Mouse (Mus musculus) embryo, embryonic 9.5 days (tissue): ENCODE results near the gene Cpm.
A peak's percentile ranks its signal among the peaks of the same experiment; 100 is the strongest.
"Not testable (repeated sequence)": the region's sequence is repeated elsewhere in the genome, so short reads cannot be mapped to it uniquely, and the experiment has no call there.

Source experiments
- DNase-seq: peaks from one replicate; pipeline ENCODE4 v3.0.0-alpha.2; 2017; ENCODE audit errors: extremely low spot score

Gene Cpm

DNA sequence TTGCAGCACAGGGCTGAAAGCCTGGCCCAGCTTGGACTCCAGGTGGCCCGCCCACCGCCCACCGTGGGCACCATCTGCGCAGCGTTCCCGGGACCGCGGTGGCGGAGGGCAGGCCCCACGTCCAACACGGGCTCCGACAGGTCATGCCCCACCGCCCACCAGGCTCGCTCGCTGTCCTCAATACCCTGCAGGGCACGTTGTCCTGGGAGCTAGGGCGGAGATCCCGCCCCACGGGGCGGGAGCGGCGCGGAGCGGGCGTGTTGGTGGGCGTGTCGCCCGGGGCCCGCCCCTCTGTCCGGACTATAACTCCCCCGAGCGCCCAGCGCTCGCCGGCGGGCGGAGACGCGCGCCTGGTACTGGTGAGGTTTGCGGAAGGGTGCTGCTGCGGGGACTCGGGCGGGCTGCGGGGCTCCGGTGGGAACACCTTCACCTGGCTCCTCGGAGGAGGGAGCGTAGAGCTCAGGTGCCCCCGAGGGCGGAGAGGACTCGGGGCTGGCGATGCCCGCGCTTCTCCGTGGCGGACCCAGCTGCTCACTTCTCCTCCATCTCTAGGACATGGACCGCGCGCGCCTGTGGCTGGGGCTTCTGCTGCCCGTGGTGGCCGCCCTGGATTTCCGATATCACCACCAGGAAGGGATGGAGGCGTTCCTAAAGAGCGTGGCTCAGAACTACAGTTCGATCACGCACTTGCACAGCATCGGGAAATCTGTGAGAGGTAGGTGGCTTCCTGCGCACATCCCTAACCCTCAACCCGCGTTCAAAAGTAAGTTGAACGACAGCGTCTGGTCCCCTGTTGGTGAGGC lies at the start of gene Cpm:
Gene Cpm, plus strand, starts transcription at position 332 of the 803 bp plus-strand sequence.
- DNase-seq = peak; percentile 87

DNA sequence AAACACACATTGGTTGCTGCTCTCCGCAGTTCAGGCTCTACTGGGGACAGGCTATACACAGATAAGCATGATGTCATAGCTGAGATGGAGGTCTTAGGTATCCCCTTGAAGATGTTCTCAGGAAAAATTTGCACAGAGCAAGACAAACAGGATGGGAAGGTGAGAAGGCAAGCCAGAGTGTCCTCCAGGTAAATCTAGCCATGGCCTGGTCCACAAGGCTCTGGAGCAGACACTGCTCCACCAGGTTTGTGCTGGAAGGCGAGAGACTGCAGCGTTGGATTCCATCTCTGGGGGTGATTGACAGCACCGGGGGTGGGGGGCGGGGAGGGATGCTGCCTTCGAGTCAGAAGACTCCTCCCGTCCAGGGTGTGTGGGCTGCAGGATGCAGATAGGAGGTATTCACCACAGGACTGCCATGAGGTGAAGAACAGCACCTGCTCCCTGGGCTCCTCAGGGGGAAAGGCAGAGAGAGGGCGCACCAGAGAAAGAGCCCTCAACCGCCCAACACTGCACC lies 49.5 kb upstream of the Cpm start:
- no peak for DNase-seq

DNA sequence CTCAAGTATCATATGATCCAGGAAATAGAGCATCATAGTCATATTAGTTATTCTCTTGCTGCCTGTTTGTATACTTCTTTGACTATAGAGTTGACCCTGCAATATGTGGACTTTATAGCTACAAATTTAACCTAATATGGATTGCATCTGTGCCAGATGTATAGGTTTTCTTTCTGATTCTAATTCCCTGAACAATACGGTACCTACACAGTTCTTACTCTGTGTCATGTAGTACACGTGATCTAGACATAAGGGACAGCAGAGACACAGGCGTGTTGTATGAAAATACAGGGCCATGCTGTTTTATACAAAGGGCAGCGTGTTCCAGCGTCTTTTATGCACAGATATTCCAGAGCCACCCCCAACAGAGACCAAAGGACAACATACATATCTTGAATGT lies 48.9 kb upstream of the Cpm start:
- DNase-seq = no peak

DNA sequence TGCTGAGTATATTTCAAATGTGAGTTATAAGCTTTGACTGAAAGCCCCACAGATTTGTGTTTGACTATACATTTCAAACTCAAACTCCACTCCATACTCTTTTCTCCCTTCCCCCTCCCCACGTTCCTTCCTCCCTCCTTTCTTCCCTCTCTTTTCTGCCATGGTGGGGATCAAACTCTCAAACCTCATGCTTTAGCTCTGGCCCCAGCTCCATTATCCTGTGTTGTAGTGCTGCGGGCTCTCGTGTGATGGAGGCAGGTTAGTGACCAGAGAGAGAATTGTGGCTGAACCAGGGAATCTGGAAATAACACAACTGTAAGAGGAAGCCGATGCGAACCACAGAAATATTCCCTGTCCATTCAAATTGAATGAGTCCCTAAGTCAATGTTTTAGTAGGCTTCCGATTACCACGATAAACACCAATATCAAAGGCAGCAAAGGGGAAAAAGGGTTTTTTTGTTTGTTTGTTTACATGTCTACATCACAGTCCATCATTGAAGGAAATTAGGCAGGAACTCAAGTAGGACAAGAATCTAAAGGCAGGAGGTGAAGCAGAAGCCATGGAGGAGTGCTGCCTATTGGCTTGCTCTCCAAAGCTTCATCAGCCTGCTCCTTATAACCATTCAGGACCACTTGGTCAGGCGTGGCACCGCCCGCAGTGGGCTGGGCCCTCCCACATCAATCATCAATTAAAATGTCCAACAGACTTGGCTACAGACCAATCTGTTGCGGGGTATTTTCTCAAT lies 48.1 kb upstream of the Cpm start:
- no peak for DNase-seq

DNA sequence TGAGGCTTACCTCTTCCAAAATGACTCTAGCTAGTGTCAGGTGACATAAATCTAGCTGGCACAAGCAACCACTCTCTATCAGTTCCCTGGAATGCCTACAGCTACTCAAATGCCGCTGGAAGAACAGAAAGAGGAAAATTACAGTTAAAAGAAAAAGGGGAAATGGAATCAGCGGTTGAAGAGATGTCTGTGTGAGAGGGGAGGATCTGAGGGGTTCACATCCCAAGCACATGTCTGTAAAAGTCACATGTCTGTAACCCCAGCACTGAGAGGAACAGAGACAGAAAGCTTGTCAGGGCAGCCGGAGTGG lies 47.6 kb upstream of the Cpm start:
- DNase-seq = no peak

DNA sequence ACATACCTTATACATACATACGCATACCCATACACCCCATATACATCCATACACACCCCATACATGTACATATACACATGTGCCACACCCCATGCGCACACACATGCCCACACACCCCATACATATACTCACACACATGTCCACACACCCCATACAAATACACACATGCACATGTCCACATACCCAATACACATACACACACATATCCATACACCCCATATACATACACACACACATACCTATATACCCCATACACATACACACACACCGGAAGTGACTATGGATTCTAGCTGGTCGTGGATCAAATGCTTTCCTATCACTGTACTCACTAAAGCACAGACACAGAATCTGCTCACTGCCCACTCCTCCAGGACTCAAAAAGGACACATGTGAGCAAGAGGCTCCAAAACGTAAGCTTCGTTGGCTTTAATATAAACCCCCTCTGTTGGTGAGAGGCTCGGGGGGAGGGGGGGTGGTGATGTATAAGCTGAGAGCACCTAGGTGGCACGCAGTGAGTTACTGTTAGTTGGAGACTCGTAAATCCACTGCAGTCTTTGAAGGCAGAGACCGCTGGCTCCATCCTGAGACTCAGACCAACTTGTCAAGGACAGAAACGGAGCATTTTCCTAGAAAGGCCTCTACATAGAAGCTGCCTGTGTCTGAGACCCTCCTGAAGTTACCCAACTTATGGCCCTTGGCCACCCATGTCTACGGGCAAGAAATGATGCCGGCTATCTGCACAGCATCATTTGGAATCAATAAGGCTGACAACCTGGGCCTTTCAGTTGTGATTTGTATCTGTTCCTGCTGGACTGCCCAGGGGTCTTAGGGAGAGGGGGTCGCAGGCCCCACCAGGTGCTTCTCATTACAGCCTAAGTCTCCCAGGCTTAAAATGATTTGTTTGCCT lies 45.9 kb upstream of the Cpm start:
- no peak for DNase-seq

DNA sequence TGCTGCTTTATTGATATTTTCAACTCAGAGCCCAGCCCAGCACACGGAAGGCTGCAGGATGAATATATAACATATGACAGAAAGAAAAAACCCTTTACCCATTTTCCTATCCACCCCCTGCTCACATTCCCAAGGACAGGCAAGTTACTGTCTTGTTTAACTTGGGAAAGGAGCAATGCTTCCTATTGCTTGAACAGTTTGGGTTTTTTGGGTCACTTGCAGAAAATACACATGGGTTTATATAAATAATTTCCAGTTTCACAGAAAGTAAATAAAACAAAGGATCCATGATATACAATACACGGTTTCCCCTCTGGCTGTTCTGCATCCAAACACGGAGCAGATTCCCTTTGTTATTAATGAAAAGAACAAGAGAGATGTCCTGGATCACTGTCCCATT lies 45.2 kb upstream of the Cpm start:
- no peak for DNase-seq

DNA sequence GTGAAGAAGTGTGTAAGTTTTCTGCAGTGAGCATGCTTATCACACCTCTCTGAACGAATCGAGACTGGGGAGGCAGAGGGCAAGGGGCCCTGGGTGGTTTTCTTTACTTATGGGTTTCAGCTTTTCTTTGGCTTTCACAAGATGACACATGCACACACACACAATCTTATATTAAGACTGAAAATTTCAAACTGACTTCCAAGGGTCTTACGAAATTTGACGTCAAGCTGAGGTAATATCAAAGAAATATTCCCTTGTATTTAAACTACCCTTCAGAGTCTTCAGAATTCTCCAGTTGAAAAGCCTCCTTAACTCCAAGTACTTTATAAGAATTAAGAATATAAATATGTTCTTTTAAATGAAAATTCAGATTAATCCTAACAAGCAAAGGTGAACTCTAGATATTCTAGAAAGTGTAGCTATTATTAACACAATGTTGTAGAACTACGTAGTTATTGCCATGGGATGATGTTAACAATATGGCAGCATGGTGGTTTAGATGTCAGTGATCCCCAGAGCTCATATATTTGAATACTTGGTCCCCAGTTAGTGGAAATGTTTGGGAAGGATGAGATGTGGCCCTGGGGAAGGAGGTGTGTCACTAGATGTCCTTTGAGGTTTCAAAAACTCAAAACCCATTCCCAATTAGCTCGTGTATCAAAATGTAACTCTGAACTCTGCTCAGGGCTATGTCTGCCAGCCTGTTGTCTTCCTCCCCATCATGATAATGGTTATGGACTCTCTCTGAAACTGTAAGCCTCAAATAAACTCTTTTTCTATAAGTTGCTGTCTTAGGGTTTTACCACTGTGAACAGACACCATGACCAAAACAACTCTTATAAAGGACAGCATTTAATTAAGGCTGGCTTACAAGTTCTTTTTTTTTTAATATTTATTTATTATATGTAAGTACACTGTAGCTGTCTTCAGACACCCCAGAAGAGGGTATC lies 44.5 kb upstream of the Cpm start:
- no peak for DNase-seq

DNA sequence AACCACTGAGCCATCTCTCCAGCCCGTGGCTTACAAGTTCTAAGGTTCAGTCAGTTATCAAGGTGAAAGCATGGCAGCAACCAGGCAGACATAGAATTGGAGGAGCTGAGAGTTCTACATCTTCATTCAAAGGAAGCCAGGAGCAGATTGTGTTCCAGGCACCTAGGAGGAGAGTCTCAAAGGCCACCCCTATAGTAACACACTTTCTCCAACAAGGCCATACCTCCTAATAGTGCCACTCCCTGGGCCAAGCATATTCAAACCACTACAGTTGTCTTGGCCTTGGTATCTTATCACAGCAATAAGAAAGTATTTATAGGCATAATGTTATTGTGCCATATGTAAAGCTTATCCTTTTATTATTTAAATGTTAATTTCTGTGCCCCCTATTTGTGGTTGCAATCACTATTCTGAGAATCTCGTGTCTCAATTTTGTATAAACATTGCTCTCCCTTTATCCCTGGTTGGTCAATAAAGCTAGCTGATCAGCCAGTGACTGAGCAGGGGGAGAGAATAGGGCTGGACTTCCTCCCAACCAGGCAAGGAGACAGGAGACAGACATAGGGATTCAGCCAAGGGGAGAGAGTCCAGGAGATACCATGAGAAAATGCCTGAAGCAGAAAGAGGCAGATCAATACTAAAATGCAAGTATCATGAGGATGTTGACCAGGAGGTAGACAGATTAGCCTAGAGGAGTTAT lies 43.5 kb upstream of the Cpm start:
- no peak for DNase-seq

DNA sequence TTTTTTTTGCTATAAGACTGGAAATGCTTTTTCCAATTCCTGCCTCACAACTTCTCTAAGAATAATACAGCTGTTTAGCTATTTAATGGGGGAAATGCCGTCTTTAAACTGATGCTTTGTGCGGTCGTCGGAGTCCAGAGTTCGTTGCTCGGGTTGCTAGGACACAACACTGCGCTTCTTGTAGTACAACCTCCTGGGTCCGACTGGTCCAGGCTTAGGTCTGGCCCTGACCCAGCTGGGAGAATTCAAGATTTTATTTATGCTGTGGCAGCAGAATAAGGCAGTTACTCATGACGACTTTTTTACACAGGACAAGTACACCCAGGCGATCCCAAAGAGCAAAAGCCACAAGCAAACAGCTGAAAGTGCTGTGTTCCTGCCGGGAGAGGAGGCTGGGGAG lies 42.4 kb upstream of the Cpm start:
- no peak for DNase-seq

DNA sequence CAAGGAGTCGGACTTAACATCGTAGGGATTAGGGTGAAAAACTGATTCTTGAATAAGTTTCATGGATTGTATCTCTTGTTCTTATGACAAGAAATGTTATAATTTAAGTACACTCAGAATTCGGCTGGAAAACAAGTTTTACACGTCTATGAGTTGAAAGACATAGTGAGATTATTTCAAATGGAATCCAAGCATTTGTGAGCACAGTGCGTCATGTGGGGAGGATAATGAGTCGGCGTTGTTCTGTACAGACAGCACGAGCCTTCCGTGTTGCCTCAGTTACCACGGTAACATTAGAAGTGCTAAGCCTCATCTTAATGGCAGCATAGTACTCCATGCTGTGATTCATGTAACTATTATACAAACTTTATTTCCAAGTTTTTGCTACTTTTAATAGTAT lies 42.0 kb upstream of the Cpm start:
- DNase-seq = no peak

DNA sequence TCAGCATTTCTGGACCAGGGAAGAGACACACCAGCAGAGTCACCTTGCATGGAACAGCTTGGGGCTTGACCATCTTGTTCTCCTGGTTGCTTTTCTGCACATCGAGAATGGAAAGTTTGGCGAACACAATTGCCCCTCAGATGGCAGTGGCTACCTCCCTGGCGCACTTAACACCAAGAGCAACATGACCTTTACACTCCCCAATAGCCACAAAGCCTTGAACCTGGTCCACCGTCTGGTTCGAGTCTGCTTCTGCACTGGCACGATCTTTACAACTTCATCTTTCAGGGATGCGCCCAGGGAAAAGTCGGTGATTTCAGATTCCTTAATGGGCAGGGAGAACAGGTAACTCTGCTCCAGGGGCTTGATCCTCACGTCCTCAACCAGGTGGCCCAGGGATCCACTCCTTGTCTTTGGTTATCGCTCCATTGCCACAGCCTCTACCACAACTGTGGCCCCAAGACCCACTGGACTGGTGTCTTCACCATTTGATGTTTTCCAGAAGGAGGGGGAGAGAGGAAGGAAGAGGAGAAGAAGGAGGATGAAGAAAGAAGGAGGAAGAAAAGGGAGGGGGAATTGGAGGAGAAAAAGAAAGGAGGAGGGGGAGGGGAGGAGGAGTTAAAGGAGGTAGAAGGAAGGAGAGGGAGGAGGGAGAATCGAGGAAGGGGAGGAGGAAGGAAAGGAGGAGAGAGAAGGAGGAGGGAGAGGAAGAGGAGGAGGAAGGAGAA lies 40.7 kb upstream of the Cpm start:
- DNase-seq = not testable (repeated sequence)

DNA sequence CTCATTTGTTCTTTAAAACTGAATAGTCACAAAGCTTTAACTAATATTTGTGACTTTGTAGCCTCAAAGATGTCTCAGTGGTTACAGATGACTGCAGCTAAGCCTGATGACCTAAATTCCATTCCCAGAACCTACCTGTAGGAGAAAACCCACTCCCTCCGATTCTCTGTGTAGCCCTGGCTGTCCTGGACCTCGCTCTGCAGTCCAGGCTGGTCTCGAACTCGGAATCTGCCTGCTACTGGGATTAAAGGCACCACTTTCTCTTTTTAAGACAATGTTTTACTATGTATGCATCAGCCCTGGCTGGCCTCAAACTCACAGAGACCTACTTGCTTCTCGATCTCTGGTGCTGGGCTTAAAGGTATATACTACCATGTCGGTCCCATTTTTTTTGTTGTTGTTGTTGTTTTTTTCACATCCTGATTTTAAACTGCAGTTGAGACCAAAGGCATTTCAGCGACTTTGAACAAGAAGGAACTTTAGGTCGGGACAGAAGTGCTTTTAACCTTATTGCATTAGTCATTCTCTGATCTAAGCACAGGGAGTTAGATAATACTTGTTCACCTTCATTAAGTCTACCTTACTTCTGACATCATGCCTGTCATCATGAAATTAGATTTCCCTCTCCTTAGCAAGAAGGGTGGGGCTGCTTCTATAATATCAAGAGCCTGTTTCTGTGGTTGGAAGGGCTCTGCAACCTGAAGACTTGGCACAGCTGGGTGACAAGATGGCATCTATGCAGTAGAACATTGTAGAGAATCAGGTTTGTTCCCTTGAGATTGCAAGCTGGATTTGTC lies 40.0 kb upstream of the Cpm start:
- DNase-seq = no peak

DNA sequence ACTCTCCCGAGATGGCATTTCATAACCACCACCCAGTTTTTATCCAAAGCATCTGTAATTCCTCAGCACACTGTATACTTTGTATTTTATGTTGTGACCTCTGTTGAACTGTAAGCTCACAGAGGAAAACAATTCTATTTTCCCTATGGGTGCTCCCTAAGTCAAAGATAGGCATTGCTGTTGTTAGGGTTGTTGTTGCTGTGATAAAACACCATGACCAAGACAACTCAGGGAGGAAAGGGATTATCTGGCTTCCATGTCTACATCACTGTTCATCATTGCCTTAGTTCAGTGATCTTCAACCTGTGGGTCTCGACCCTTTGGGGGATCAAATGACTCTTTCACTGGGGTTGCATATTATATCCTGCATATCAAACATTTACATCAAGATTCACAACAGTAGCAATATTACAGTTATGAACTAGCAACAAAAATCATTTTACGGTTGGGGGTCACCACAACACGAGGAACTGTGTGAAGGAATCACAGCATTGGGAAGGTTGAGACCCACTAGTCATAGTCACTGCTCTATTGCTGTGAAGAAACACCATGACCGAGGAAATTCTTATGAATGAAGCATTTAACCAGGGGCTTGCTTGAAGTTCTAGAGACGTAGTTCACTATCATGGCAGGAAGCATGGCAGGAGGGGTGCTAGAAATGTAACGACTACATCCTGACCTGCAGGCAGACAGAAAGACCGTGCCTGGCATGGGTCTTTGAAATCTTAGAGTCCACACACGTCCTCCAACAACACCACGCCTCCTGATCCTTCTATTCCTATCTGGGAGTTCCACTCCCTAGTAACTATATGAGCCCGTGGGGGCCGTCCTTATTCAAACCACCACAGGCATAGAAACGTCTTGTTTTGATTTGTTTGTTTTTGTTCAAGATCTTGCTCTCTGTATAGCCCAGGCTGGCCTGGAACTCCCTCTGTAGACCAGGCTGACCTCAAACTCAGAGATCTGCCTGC lies 38.7 kb upstream of the Cpm start:
- DNase-seq = no peak

DNA sequence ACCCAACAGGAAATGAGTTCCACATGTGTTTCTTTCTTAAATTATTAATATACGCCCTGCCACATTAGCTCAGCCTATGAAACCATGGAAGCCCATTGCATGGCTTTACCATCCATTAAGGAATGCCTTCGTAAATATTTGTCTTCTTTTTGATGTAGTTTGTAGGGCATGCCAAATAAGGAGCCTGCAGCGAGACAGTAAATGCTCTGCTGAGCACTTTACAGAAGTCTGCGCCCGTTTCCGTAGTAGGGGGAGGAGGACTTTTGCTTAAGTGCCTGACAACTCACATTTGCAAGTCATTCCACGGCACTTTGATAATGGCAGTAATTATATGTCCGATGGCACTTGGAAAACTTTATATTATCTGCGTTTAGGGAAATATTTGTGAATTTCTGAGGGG lies 37.5 kb upstream of the Cpm start:
- DNase-seq = no peak

DNA sequence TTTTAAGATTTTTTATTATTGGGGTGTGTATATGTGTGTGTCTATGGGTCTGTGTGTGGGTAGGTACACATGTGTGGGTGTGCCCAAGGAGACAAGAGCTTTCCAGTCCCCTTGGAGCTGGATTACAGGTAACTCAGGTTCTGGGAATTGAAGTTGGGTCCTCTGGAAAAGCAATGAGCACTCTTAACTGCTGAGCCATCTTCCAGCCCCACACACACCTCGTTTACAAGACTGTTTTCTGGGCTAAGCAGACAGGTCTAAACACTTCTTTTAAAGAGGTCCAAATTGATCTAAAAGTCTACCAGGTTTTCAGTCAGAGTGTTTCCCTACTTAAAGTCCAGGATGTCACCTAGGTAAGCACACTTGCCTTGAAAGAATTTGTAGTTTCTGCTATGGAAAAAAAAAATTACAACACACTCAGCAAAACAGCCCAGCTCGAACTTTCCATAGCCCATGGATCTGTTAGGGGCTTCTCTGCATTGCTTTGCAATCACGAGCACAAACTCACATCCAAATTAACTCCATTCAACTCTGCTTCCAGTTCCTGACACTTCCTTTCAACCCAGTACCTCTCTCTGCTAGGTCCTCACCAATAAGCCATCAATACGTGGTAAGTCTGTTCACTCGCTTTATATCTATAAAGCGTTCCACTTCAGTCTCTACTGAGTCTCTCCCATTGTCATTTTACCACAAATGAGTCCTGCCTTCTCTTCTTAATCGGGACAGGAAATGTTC lies 36.8 kb upstream of the Cpm start:
- no peak for DNase-seq

DNA sequence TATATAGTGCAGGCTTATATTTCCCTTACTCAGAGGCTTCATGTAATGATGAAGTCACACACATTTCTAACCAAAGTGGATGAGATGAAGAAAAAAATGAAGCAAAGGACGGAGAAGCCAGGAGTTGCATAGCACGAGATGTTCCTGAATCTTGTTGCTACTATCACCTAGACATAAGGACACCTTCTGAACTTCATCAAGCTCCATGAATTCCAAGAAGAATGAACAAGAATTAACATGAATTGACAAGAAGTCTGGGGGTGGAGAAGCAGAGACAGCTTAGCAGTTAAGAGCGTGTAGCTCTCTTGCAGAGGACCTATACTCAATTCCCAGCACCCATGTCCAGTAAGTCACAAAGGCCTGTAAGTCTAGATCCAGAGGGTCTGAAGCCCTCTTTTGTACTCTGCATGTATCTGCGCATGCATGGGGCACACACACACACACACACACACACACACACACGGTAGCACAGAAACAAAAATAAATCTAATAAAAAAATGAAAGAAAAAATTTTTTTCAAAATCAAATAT lies 36.2 kb upstream of the Cpm start:
- DNase-seq = no peak
